Mouse (Mus musculus): ENCODE measurements at regions not wholly inside any gene's neighbourhood (a gene's known extent, or its start where the extent isn't known, plus 50 kb on each side); places are given as distances from the start of the nearest gene placed in this dataset.

DNA sequence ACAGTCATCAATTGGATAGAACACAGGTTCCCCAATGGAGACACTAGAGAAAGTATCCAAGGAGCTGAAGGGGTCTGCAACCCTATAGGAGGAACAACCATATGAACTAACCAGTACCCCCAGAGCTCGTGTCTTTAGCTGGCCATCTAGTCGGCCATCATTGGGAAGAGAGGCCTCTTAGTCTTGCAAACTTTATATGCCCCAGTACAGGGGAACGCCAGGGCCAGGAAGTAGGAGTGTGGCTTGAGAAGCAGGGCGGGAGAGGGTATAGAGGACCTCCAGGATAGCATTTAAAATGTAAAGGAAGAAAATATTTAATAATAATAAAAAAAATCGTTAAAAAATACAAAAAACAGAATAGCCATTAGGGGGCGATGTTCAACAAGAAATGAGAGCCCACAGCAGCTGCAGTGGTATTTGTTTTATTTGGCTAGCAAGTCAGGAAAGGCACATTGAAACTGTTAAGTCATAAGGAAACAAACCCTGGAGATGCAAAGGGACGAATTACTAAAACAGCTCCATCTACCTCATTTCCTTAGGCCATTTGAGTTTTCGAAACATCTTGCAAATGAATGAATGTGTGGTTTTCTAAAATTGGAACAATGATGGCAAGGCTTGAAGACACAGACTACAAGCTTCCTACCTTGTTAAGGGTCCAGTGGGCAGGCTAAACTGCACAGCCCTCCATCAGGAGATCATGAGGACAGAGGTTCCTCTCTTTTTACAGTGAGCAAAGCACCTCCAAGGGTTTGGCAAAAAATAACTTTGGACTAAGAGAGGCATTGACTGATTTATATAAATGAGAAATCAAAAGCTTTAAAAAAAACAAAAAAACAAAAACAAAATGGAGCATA, 350.7 kb upstream of the Rasa1 start:
- DNase-seq (ENCODE audit: low spot score in 2 of 2) = peak in 1 of 2 experiments; percentile 31

DNA sequence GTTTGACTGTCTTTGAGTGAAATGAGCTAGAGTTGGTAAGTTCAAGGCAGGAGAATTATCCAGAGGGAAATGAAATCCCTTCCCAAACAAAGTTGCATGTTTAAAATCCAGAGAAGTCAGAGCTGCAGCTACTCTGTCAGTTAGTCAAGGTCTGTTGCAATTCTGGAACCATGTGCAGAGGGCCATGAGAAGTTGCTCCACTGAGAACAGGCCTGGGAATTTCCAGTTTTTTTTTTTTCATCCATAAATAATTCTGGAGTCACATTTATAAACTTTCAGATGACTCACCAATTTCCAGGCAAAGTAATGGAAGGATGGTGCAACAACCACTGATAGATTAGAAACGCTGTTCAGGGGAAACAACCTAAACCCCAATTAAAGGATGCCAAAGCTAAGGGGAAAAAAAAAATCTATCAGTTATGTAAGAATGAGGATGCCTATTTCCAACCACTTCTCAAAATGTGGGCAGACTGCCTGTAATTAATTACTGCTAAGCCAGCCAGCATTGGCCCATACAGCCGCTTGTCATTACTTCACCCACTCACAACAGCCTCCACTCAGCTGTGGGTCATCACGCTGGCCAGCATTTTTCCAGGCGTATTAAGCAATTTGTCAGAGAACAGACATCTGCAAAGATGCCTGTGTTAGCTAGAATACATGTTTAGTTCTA, 340.7 kb upstream of the Rasa1 start:
- DNase-seq (ENCODE audit: low spot score in 2 of 2) = peak; percentile 53 to 78
